Mouse (Mus musculus): Measurements from ENCODE around the gene Wdr78.

The Wdr78 gene

DNA sequence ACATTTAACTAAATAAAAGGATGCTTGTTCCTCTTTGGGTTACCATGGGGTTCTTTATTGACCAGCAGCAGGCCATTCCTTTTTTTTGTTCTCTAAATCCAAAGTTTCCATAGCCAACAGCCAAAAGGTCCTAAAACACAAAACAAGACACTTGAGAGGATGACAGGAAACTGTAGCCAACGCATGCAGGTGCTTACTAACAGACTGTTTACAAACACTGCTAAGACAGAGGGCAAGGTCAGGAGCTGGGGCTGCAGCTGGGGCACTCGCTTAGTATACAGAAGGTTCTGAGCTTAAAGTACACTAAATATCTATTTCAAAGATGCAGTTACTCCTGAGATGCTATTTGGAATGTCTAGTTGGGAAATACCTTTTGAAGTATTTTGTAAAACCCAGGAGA is 49.9 kb downstream of the Wdr78 start:
- DNase-seq (ENCODE audit: extremely low read depth, insufficient read length, low spot score) = no peak

DNA sequence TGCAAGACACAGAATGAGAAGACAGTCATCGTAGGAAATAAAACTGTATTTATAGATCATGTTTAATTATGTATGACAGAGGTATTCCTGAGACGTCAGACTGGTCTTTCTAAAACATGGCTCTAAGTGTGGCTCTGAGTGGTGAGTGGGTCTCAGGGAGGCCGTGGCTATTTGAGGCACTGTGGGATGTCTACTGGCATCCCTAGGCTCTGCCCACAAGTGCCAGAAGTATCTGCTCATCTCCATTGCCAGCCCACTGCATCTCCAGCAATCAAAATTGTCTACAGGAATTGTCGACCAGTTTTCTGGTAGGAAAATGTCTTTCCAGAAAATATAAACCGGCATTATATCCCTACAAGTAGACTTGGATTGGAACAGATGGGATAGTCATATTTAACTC is 57.4 kb downstream of the Wdr78 start:
- DNase-seq (ENCODE audit: extremely low read depth, insufficient read length, low spot score) = no peak

GRCm38 (mm10) chr4:103048046-103048445 is 66.3 kb downstream of the Wdr78 start:
- DNase-seq (ENCODE audit: extremely low read depth, insufficient read length, low spot score) = no peak

GRCm38 (mm10) chr4:103042997-103043396 is 71.4 kb downstream of the Wdr78 start:
- no peak for DNase-seq (ENCODE audit: extremely low read depth, insufficient read length, low spot score)

- no peak for DNase-seq (ENCODE audit: extremely low read depth, insufficient read length, low spot score)
These were observed 74.5 kb downstream of the Wdr78 start for GRCm38 (mm10) chr4:103039838-103040191.

DNA sequence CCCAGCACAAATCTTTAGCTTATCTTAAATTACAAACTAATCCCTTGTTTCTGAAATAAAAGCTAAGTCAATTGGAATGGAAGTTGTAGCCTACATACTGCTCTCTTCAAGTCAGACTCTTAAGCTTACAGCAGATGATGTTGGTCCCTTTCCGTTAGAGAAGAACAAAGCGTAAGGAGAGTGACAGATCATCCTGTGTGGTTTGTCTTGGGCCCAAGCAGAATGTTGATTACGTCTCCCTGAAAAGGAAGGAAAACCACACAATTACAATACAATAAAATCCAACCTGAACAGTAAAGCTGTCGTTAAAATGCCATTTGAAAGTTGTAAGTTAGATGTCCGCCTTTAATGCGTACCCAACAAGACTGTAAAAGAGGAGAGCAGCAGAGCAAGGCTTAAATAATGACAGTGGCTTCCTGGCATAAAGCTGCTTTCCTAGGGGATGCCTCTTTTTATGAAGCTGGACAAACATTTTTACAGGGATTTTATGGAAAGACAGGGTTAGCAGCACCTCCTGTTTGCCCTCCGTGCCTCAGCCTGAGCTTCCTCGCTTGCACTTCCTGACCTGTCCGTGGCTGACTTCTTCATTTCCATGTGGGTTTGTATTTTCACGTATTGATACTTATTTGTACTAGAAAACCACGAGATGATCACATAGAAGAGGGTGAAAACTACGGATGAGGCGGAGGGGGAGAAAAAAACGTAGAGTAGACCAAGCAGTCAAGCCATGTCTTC is 75.1 kb downstream of the Wdr78 start:
- no peak for DNase-seq (ENCODE audit: extremely low read depth, insufficient read length, low spot score)

DNA sequence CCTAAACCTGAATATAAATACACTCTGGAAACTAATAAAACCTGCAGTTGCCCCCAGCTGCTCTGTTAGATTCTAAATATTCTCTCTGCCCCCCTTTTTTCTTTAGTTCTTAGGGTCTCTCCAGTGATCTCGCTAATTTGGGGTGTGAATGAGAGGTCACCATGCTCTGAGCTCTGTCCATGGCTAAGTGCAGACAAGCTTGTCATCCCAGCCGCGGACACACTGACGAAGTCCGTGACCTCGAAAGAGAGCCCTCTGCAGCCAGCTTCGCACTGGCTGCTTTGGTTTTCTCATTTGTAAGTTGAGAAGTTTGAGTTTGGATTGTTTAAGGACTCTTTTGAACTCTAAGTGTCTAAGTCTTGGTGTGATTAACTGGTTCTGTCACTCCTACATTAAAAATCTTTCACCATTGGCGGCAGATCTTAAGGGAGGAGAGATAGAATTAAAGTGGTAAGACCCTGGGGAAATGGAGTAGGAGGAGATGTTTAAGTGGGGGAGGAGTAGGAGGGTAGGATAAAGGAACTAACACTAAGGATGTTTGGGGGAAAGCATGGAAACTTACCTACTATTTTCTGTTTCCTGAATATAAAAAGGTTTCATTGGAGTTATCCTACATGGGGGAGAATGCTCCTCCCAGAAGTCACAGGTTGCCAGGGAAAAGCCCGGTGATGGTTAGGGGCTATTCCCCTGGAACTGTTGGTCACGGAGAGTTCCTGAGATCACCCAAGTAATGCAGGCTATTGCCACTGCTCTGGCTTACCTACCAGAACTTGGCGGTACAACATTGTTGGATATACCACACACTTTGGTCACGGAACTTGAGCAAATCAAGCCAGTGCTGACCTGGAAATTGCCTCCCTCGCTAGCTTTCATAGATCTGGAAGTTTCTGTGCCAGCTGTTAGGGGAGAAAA is 85.9 kb downstream of the Wdr78 start:
- DNase-seq (ENCODE audit: extremely low read depth, insufficient read length, low spot score) = no peak

DNA sequence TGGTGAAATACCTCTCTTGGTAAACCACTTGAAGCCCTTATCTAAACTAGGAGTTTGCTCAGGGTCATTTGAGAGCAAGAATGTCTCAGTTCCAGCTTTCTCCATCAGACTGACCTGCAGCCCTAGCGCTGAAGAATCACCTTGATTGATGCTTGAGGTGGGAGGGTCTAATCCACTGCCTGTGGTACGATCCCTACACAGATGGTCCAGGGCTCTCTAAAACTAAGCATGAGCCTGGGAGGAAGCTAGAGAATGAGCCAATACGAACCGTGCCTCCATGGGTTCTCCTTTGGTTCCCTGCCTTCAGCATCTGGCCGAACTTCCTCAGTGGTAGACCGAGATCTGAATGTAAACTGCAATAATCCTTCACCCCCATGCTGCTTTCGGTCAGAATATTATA is 86.6 kb downstream of the Wdr78 start:
- DNase-seq (ENCODE audit: extremely low read depth, insufficient read length, low spot score) = no peak

DNA sequence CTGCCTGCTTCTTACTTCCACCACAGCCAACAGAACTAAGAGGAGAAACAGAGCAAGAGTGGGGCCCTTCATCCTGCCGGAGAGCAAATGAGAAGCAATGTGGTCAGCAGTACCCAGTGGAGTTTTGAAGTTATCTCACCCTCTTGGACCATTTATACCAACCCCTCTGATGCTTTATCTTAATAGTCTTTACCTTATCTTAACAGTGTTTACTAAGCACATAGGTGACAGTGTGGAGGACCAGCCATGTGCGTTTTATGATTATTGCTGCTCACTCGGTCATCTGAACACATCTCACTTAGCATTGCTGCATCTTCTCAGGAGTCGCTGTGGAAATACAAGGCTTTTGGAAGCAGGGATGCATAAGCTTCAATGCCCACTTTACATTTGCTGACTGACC is 87.7 kb downstream of the Wdr78 start, which contains the start of gene Insl5:
Insl5 (minus strand) TSS at position 222 of the 400 bp plus-strand sequence.
- DNase-seq (ENCODE audit: extremely low read depth, insufficient read length, low spot score) = no peak

DNA sequence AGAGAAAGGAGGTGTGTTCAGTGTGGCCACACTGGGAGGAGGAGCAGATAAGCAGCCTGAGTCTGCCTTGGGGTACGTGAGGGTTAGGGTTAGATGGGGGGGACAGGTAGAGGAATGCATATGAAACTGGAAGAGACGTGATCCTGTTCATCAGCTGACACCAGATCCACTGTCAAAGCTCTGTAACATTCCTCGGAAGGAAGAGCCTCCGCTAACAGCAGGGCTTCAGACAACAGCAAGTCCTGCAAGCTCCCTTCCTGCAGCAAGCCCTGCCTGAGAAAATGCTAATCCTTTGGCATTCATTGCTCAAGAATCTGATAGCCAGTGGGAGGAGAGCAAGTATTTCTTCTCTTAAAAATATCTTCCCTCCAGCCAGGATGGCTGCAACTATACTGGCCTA is 100.9 kb downstream of the Wdr78 start:
- DNase-seq (ENCODE audit: extremely low read depth, insufficient read length, low spot score) = no peak

GRCm38 (mm10) chr4:103011823-103012222 is 102.5 kb downstream of the Wdr78 start:
- no peak for DNase-seq (ENCODE audit: extremely low read depth, insufficient read length, low spot score)

GRCm38 (mm10) chr4:103010734-103011133 is 103.6 kb downstream of the Wdr78 start:
- DNase-seq (ENCODE audit: extremely low read depth, insufficient read length, low spot score) = no peak

- DNase-seq (ENCODE audit: extremely low read depth, insufficient read length, low spot score) = no peak
These were observed 107.4 kb downstream of the Wdr78 start for GRCm38 (mm10) chr4:103006943-103007418.

DNA sequence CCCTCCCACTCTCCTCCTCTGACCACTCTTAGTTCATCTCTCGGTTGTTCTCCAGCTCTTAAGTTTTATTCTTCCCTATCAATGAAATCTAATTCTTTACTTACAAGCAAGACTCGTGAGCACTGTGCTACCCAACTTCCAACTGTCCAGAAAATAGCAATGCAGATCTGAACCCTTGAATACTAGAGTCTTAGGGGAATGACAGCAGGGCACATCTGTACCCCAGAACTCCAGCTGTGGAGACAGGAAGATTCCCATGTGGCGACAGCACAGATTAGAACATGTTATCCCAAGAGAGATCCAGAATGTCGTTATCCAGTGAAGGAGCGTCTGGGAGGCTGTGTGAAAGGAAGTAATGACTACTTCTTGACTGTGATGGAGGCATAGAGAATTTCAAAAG is 108.1 kb downstream of the Wdr78 start:
- no peak for DNase-seq (ENCODE audit: extremely low read depth, insufficient read length, low spot score)

DNA sequence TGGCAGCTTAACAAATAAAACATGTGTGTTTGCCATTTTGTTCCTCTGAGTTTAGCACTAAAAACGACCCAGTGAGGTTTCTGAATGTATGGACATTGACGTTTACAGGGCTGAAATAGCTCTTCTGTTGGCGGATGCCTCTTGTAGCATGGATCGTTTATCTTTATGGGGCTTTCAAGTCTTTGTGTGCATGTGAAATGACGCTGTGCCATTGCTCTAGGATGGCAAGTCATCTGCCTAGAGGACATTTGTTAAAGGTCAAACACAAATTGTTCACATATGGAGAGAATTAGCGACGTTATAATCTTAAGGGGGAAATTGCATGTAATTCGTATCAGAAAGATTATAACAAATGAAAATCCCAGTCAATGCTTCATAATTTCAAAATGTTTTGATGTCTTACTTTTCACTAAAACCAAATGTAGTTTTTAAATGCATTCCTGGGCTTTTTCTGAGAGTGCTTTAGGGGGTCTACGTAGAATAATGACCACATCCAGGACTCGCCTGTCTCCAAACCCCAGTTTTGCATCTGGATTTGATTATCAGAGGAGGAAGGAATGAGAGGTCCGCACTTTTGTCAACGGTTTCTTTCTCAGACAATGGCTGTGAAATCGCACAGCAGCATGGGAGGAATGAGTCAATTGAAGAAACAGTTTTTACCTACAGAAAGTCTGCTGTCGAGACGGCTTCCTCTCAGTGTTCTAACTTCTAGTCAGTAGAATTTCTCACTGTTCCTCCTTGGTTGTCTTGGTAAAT is 109.0 kb downstream of the Wdr78 start:
- DNase-seq (ENCODE audit: extremely low read depth, insufficient read length, low spot score) = no peak

DNA sequence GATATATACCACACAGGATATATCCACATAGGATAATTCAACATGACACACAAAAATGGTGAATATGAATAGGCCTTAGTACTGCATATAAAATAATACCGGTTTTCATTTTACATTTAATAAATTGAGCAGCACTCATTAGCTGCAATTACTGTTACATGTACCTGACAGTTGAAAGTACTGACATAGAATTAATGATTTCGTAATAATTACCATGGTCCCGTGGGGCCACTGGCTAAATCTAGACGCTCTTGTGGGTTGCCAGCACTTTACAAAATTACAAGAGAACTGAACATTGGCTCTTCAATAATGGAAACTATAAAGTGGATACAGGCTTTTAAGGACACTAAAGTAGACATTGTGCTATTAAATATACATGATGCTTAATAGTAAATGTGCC is 109.7 kb downstream of the Wdr78 start:
- DNase-seq (ENCODE audit: extremely low read depth, insufficient read length, low spot score) = no peak

- DNase-seq (ENCODE audit: extremely low read depth, insufficient read length, low spot score) = no peak
These were observed 122.7 kb downstream of the Wdr78 start for GRCm38 (mm10) chr4:102991685-102992084.

GRCm38 (mm10) chr4:102990595-102991340 is 123.6 kb downstream of the Wdr78 start:
- DNase-seq (ENCODE audit: extremely low read depth, insufficient read length, low spot score) = no peak

GRCm38 (mm10) chr4:102990016-102990415 is 124.3 kb downstream of the Wdr78 start:
- no peak for DNase-seq (ENCODE audit: extremely low read depth, insufficient read length, low spot score)

DNA sequence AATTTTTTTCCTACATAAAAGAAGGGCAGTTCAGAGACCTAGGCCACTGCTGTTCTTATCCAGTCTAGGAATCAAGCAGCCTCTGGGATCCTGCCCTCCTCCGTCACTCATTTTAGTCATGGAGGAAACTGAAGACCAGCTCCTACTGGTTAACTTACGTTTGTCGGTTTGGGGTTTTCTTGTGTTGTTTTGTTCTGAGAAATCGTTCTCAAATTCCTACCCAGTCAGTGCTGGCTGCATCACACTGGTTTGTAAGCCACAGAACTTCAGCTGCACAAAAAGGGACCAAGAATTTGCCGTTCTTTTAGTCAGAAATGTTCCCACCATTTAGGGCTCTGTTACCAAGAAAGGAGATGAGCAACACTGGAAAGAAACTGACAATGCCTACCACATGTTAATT is 125.0 kb downstream of the Wdr78 start:
- DNase-seq (ENCODE audit: extremely low read depth, insufficient read length, low spot score) = no peak
